Mouse (Mus musculus) kidney, embryonic 16.5 days (tissue): ENCODE measurements around the gene Kif11. TPM values are rescaled to one million over a fixed set of nuclear protein-coding genes. Genes with fewer than 3 reads are reported as not detected.

Experiments used
- ATAC-seq: fragments of 200-750 bp; cut with Nextera tagmentation; 2 replicates; pipeline ENCODE4 v1.8.0; 2017; ENCODE audit warnings: moderate TSS enrichment; ENCODE audit not compliant: low FRiP score, low TSS enrichment
- H3K27ac ChIP-seq: fragments of 300-500 bp; sonication (generic); 2 replicates; pipeline ENCODE4 v1.5.1; 2014; ENCODE audit warnings: low read length
- H3K27me3 ChIP-seq: fragments of 300-500 bp; sonication (generic); 2 replicates; pipeline ENCODE4 v1.6.1; 2014; ENCODE audit warnings: low read length, control low read depth, mixed read lengths; ENCODE audit not compliant: insufficient read depth
- H3K36me3 ChIP-seq: fragments of 300-500 bp; sonication (generic); 2 replicates; pipeline ENCODE4 v1.6.1; 2014; ENCODE audit warnings: low read length, control low read depth, mixed read lengths; ENCODE audit not compliant: insufficient read depth
- H3K4me1 ChIP-seq: fragments of 300-500 bp; sonication (generic); 2 replicates; pipeline ENCODE4 v1.6.1; 2014; ENCODE audit warnings: low read length, control low read depth, mixed read lengths; ENCODE audit not compliant: insufficient read depth
- H3K4me2 ChIP-seq: fragments of 300-500 bp; sonication (generic); replicated peaks from 2 replicates; pipeline ENCODE4 v1.6.1; 2014; ENCODE audit warnings: low read depth, low read length
- H3K4me3 ChIP-seq: fragments of 300-500 bp; sonication (generic); 2 replicates; pipeline ENCODE4 v1.5.1; 2014; ENCODE audit warnings: mild to moderate bottlenecking, low read length
- H3K9ac ChIP-seq: fragments of 300-500 bp; sonication (generic); replicated peaks from 2 replicates; pipeline ENCODE4 v1.6.1; 2014; ENCODE audit warnings: low read length
- H3K9me3 ChIP-seq: fragments of 300-500 bp; sonication (generic); 2 replicates; pipeline ENCODE4 v1.6.1; 2016; ENCODE audit warnings: low read length, control low read depth
- WGBS: fragments of 180-500 bp; shearing (Covaris S2); extraction: QIAGEN DNeasy Blood & Tissue Kit; methylation state at CpG from one replicate; pipeline ENCODE4 v1.1.7; 2014; 5-methylcytosine and 5-hydroxymethylcytosine counted together
- polyA plus RNA-seq: library from polyadenylated mRNA; unstranded; fragments of >200 nt; fragmentation: Nextera tagmentation; extraction: Ambion mirVana; gene quantifications from 2 replicates; pipeline ENCODE4 v1.2.1, GENCODE M21; 2015

Gene Kif11
- polyA plus RNA-seq, 1 experiment from 2014 or later = 57.1 TPM

DNA sequence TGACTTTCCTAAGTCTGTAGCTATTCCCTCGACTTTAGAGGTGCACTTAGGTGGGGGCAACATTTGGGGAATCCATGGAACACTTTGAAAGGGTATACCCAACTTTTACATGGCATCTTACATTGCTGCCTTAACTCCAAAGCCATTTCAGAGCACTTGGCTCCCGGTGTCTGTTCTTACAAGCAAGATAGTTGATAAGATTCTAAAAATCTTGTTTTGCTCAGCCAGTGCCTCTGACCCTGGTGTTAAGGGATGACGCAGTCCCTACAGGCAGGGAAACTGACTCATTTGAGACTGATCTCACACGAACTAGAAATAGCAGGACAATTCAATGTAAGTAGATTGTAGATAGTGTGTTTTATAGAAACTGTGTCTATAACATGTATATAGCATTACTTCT lies 64.0 kb downstream of the Kif11 start:
- Histone ChIP-seq H3K27ac (no peak overlapping the region), H3K9me3 (no peaks in the 10 kb centered on the region), H3K4me3 (no peak overlapping the region), H3K9ac (no peak overlapping the region), H3K4me1 (no peaks in the 10 kb centered on the region; the same call in none of the 2 replicates), H3K4me2 (no peak overlapping the region), H3K36me3 (no peaks in the 10 kb centered on the region), H3K27me3 (peaks cover 54% of the 10 kb centered on the region)
- 80% methylated on average over 4 of the region's 4 CpGs for WGBS
- ATAC-seq = no peak

DNA sequence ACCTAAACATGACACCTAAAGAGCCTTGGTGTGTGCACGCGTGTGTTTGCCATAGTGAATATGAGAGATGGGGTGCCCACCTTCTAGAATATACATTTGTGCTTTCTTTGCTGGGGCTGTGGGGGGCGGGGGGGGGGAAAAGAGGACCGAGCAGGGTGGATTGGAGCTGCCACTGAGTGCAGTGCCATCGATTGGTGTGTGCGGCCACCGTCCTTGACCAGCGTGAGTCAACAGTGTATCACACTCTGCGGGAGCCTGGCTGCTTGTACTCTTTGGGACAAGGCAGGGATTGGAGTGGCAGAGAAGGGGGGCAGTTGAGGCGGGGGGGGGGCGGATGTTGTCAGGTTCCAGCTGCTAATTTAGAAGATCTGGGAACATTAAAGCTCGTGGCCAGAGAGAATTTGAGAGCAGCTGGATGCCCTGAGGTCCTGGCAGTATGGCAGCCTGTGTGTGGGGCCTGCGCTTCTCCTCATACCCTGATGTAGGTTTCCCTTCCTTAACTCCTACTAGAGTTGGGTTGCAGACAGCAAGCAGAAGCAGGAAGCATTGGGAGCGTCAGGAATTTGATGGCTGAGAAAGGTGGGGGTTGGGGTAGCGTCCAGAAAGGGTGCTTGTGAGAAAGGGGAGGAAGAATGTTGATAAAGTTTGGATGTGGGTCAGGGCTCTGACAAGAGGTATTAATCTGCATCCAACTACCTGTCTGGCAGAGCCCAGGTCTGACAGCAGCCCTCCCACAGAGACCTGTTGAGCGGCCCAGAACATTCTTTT lies 64.7 kb downstream of the Kif11 start:
- no peak for ATAC-seq
- Histone ChIP-seq H3K36me3 (no peaks in the 10 kb centered on the region), H3K9ac (no peak overlapping the region), H3K4me3 (no peak overlapping the region), H3K27me3 (peaks cover 47% of the 10 kb centered on the region), H3K27ac (no peak overlapping the region), H3K4me2 (no peak overlapping the region), H3K4me1 (no peaks in the 10 kb centered on the region; the same call in 1 of the 2 replicates), H3K9me3 (no peaks in the 10 kb centered on the region)
- 70% methylated on average over 15 of the region's 16 CpGs for WGBS

DNA sequence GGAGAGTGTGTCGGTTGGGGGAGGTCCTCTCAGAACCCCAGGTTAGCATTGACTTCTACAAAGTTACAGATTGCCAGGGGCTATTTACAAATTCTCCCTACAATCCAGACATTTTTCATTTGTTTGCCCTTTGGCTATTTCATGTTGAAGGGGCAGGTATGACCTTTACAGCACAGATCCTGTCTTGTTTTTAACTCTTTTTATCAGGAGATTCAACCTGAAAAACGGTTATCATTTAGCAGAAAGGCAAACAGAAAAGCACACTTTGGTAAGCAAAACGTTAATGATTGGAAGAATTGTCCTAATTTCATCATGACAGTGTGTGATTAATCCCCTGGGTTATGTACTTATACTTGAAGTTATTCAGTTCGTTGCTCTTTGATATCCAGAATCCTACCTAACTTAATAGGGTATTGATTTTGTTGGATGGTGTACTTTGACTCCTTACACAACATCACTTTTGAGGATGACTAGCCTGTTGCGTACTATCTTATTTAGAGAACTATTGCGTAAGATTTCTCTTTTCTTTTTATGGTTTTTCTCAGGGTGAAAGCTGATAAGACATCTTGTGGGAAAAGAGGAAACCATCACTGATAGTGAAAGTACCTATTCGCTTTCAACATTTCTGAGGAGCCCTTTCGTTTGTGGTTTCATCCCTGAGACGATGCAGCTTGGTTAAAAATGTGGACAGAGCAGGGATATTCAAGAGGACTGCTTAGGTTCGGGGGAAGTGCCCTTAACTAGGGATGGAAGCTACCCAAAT lies 66.5 kb downstream of the Kif11 start:
- no peaks in the 10 kb centered on the region for H3K9me3 ChIP-seq
- no peaks in the 10 kb centered on the region for H3K36me3 ChIP-seq
- ATAC-seq = no peak
- no peak overlapping the region for H3K27ac ChIP-seq
- H3K27me3 ChIP-seq = peaks cover 29% of the 10 kb centered on the region
- no peak overlapping the region for H3K4me2 ChIP-seq
- no peak overlapping the region for H3K9ac ChIP-seq
- no peak overlapping the region for H3K4me3 ChIP-seq
- WGBS = 72% methylated on average over 10 of the region's 10 CpGs
- H3K4me1 ChIP-seq = no peaks in the 10 kb centered on the region

DNA sequence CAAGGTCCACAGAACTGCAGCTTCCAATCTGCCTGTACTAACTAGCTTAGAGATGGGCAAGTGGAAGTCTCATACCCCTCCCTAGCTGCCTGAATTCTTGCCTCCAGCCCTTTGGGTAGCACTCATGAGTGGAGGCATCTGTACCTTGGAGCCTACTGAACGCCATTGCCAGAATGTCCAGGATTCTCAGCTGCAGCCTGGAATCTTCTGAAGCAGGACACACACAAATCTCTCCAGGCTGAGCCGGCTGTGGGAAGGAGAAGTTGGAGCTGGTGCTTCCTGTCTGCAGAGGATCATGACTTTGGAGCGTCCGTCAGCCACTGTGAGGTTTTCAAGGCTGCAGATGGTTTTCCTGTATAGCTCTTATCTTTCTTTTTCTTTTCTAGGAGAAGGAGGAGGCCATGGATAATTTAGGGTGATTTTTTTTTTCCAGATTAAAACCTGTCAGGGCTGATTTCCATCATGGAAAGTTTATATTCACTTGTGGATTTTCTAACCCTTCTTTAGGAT lies 67.5 kb downstream of the Kif11 start:
- Histone ChIP-seq H3K4me1 (no peaks in the 10 kb centered on the region), H3K27me3 (peaks cover 23% of the 10 kb centered on the region), H3K4me2 (no peak overlapping the region), H3K27ac (no peak overlapping the region), H3K4me3 (no peak overlapping the region), H3K9ac (no peak overlapping the region), H3K36me3 (no peaks in the 10 kb centered on the region), H3K9me3 (no peaks in the 10 kb centered on the region)
- 54% methylated on average over 4 of the region's 4 CpGs for WGBS
- ATAC-seq = no peak

DNA sequence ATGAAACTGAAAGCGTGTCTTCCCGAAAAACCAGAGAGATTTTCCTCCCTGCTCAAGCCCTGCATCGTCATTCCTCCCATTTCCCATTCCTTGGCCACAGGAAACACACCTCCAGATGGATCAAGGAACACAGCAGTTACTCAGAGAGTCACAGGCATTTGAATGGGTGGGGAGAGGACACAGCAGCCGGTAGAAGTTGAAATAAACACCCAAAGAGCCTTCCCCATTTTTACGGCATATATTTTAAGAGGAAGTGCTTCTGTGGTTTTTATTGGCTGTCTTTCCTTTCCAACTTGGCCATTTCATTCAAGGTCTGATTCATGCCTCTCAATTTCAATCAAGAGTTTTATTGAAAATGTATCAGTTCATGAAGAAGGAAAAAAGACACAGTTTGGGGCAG lies 72.0 kb downstream of the Kif11 start:
- WGBS = 58% methylated on average over 5 of the region's 5 CpGs
- Histone ChIP-seq H3K36me3 (no peaks in the 10 kb centered on the region), H3K9ac (no peak overlapping the region), H3K9me3 (no peaks in the 10 kb centered on the region), H3K27ac (no peak overlapping the region), H3K4me2 (no peak overlapping the region), H3K27me3 (no peaks in the 10 kb centered on the region), H3K4me1 (no peaks in the 10 kb centered on the region), H3K4me3 (no peak overlapping the region)
- ATAC-seq = no peak

DNA sequence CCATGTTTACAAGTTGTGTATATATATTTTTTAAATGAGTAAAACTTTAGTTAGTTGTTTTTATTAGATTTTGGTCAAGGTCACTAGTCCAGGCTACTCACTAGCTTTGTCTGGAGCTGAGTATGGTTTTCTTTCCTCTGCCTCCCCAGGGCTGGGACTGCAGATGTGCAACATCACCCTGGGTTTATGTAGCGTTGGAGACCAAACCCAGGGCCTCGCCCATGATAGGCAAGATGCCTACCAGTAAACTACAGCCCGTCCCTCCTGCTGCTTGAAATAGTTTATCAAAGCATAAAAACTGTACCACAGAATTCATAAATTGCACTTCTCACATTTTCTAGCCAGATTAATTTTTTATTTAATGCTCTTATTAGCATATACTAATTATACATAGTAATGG lies 73.0 kb downstream of the Kif11 start:
- no peak overlapping the region for H3K27ac ChIP-seq
- no peaks in the 10 kb centered on the region for H3K4me1 ChIP-seq
- H3K9ac ChIP-seq = no peak overlapping the region
- no peak overlapping the region for H3K4me2 ChIP-seq
- WGBS = 84% methylated on average over 3 of the region's 3 CpGs
- H3K4me3 ChIP-seq = no peak overlapping the region
- no peaks in the 10 kb centered on the region for H3K36me3 ChIP-seq
- ATAC-seq = no peak
- no peaks in the 10 kb centered on the region for H3K9me3 ChIP-seq
- no peaks in the 10 kb centered on the region for H3K27me3 ChIP-seq

DNA sequence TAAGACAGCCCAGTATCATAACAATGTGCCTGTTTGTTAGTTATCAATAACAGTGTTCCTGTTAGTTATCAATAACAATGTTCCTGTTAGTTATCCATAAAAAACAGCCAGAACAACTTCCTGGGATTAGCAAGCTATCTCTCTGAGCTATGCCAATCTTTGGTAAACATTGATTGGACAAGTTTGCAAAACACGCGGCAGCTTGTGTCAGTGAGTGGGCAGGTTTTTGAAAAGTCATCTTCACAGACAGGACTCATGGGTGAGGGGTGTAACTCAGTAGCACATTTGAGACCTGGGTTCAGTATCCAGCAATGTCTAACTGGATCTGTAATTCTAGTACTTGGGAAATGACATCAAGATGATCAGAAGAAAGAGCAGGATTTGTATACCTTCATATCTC lies 79.3 kb downstream of the Kif11 start:
- Histone ChIP-seq H3K27me3 (no peaks in the 10 kb centered on the region), H3K4me3 (no peak overlapping the region), H3K36me3 (no peaks in the 10 kb centered on the region), H3K9ac (no peak overlapping the region), H3K4me1 (no peaks in the 10 kb centered on the region), H3K9me3 (0 out of 2 replicates have a peak, but pooled peaks cover 3% of the 10 kb centered on the region), H3K27ac (no peak overlapping the region), H3K4me2 (no peak overlapping the region)
- WGBS = 92% methylated on average over 2 of the region's 2 CpGs
- no peak for ATAC-seq

DNA sequence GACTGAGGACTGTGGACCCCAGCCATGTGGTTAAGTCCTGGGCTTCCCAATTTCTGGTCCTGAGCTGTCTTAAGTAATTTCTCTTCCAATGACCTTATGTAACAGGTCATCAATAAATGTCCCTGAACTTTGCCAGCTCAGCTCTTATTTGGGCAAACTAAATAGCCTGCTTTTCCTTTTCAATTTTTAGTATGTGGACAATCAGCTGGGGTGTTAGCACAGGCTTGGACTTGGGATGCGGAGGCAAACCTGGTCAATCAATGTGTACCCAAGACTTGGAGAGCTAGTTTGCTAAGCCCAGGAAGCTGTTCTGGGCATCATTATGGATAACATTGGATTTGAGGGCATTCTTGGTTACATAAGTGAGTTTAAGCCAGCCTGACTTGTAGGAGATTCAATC lies 79.8 kb downstream of the Kif11 start:
- H3K9me3 ChIP-seq = 0 out of 2 replicates have a peak, but pooled peaks cover 6% of the 10 kb centered on the region
- 91% methylated on average over 1 of the region's 1 CpGs for whole genome bisulfite sequencing
- ATAC-seq = no peak
- no peak overlapping the region for H3K27ac ChIP-seq
- H3K4me2 ChIP-seq = no peak overlapping the region
- no peaks in the 10 kb centered on the region for H3K36me3 ChIP-seq
- H3K27me3 ChIP-seq = no peaks in the 10 kb centered on the region
- H3K4me1 ChIP-seq = no peaks in the 10 kb centered on the region
- no peak overlapping the region for H3K9ac ChIP-seq
- H3K4me3 ChIP-seq = no peak overlapping the region

DNA sequence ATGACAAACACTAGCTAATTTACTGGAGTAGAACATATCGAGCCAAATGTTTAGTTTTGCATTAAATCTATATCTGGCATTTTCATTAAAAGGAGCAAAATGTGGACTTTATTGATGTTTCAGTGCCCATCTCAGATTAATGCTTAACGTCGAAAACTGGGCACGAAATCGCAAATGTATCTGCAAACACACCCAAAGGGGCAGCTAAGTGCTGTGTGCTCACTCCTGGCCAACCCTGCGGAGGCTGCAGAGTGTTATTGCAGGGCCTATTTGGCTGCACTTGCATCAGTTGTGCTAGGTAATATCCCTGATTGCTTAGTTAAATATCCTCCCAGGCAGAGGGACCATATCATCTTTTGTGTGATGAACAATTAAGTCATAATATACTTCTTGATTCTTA lies 81.8 kb downstream of the Kif11 start:
- H3K9me3 ChIP-seq = 0 out of 2 replicates have a peak, but pooled peaks cover 7% of the 10 kb centered on the region
- H3K27me3 ChIP-seq = no peaks in the 10 kb centered on the region
- 71% methylated on average over 6 of the region's 6 CpGs for WGBS
- ATAC-seq = no peak
- no peak overlapping the region for H3K4me2 ChIP-seq
- H3K27ac ChIP-seq = no peak overlapping the region
- no peak overlapping the region for H3K9ac ChIP-seq
- H3K4me3 ChIP-seq = no peak overlapping the region
- no peaks in the 10 kb centered on the region for H3K36me3 ChIP-seq
- H3K4me1 ChIP-seq = no peaks in the 10 kb centered on the region

DNA sequence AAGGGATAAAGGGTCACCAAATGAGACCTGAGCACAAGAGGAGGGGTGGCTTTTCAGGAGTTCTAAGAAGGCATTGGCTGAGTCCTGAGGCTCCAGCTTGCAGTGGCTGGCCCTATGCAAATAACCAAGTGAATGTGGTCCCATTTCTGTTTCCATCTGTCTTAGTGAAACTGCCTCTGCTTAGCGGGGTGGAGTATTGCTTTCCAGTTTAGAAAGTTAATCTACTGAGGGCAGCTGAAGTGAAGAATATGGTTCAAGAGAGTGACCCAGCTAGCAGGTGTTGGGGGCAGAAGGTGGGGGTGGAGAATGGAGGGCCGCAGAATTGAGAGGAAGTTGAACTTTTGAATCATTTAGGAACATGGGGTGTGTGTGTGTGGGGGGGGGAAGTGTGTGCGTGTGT lies 90.2 kb downstream of the Kif11 start:
- Histone ChIP-seq H3K9ac (no peak overlapping the region), H3K4me3 (no peak overlapping the region), H3K27me3 (no peaks in the 10 kb centered on the region), H3K4me2 (no peak overlapping the region), H3K27ac (no peak overlapping the region), H3K4me1 (no peaks in the 10 kb centered on the region), H3K36me3 (no peaks in the 10 kb centered on the region), H3K9me3 (no peaks in the 10 kb centered on the region)
- no peak for ATAC-seq
- WGBS = 69% methylated on average over 3 of the region's 3 CpGs
